Mouse (Mus musculus): ENCODE results near the gene Ackr3. TPM values are rescaled to one million over a fixed set of nuclear protein-coding genes. Genes with fewer than 3 reads are reported as not detected.

The Ackr3 gene
- total RNA-seq, 2 experiments from 2014 or later: not detected

GRCm38 (mm10) chr1:90248966-90249735 lies 45.4 kb downstream of the Ackr3 start:
- ATAC-seq (replicated peaks; ENCODE audit: poor library complexity): no peak

- no peak for ATAC-seq (replicated peaks; ENCODE audit: poor library complexity)
Observed at GRCm38 (mm10) chr1:90250419-90250818, 46.6 kb downstream of the Ackr3 start.

- no peak for ATAC-seq (replicated peaks; ENCODE audit: poor library complexity)
Observed at GRCm38 (mm10) chr1:90251156-90251555, 47.4 kb downstream of the Ackr3 start.

- no peak for ATAC-seq (replicated peaks; ENCODE audit: poor library complexity)
Observed at GRCm38 (mm10) chr1:90253465-90253864, 49.7 kb downstream of the Ackr3 start.

- ATAC-seq (replicated peaks; ENCODE audit: poor library complexity): no peak
Observed at GRCm38 (mm10) chr1:90258253-90258887, 54.6 kb downstream of the Ackr3 start.

- ATAC-seq (replicated peaks; ENCODE audit: poor library complexity): no peak
Observed at GRCm38 (mm10) chr1:90260704-90261581, 57.2 kb downstream of the Ackr3 start.

GRCm38 (mm10) chr1:90262380-90262779 lies 58.6 kb downstream of the Ackr3 start:
- no peak for ATAC-seq (replicated peaks; ENCODE audit: poor library complexity)

Other genes with a start within 250 kb of the Ackr3 start
- gene Asb18, start 189.3 kb upstream of the Ackr3 start, total RNA-seq (2015): not detected in 2 replicates
- not detected in 2 replicates for gene Asb18, start 189.3 kb upstream of the Ackr3 start, total RNA-seq (2017)
- not detected in 2 replicates for gene Iqca, start 50.6 kb upstream of the Ackr3 start, total RNA-seq (2015)
- not detected in 2 replicates for gene Iqca, start 50.6 kb upstream of the Ackr3 start, total RNA-seq (2017)